Mouse (Mus musculus) heart, postnatal 0 days (tissue): ENCODE data around the gene Rilpl1. TPM values are rescaled to one million over a fixed set of nuclear protein-coding genes. Genes with fewer than 3 reads are reported as not detected.
A peak's percentile ranks its signal among the peaks of the same experiment; 100 is the strongest.

Experiments
- ATAC-seq: fragments of 200-750 bp; cut with Nextera tagmentation; 2 replicates; pipeline ENCODE4 v1.8.0; 2017; ENCODE audit warnings: low read depth, moderate number of reproducible peaks, moderate library complexity; ENCODE audit not compliant: insufficient read depth
- DNase-seq: peaks from one replicate; pipeline ENCODE4 v3.0.0-alpha.2; 2016; ENCODE audit warnings: low spot score
- H3K27ac ChIP-seq: fragments of 300-500 bp; sonication (generic); 2 replicates; pipeline ENCODE4 v1.5.1; 2014; ENCODE audit warnings: low read depth, mild to moderate bottlenecking
- H3K27me3 ChIP-seq: fragments of 300-500 bp; sonication (generic); 2 replicates; pipeline ENCODE4 v1.6.1; 2014; ENCODE audit warnings: low read length, mixed read lengths; ENCODE audit not compliant: control insufficient read depth, insufficient read depth
- H3K36me3 ChIP-seq: fragments of 300-500 bp; sonication (generic); replicated peaks from 2 replicates; pipeline ENCODE4 v1.6.1; 2014; ENCODE audit warnings: low read length, mixed read lengths; ENCODE audit not compliant: control insufficient read depth, insufficient read depth
- H3K4me1 ChIP-seq: fragments of 300-500 bp; sonication (generic); 2 replicates; pipeline ENCODE4 v1.6.1; 2014; ENCODE audit warnings: antibody characterized with exemption; ENCODE audit not compliant: control insufficient read depth, insufficient read depth
- H3K4me2 ChIP-seq: fragments of 300-500 bp; sonication (generic); 2 replicates; pipeline ENCODE4 v1.6.1; 2014; ENCODE audit warnings: low read depth, mild to moderate bottlenecking, low read length, moderate library complexity
- H3K4me3 ChIP-seq: fragments of 300-500 bp; sonication (generic); 2 replicates; pipeline ENCODE4 v1.5.1; 2014; ENCODE audit warnings: low read depth, low read length
- H3K9ac ChIP-seq: fragments of 300-500 bp; sonication (generic); replicated peaks from 2 replicates; pipeline ENCODE4 v1.6.1; 2014; ENCODE audit warnings: low read depth, low read length, mixed read lengths
- H3K9me3 ChIP-seq: fragments of 300-500 bp; sonication (generic); replicated peaks from 2 replicates; pipeline ENCODE4 v1.6.1; 2016; ENCODE audit warnings: low read length; ENCODE audit not compliant: control insufficient read depth
- CTCF ChIP-seq: IDR thresholded peaks from 2 replicates; pipeline ENCODE4 v1.5.1; 2016; ENCODE audit warnings: antibody characterized with exemption, control low read depth, low read depth
- EP300 ChIP-seq: IDR thresholded peaks from 2 replicates; pipeline ENCODE4 v1.6.1; 2016; ENCODE audit warnings: antibody characterized with exemption, low read depth
- WGBS: fragments of 180-500 bp; shearing (Covaris S2); extraction: QIAGEN DNeasy Blood & Tissue Kit; methylation state at CpG from one replicate; pipeline ENCODE4 v1.1.7; 2014; 5-methylcytosine and 5-hydroxymethylcytosine counted together
- polyA plus RNA-seq: library from polyadenylated mRNA; unstranded; fragments of >200 nt; fragmentation: Nextera tagmentation; extraction: Ambion mirVana; gene quantifications from 2 replicates; pipeline ENCODE4 v1.2.1, GENCODE M21; 2015
- total RNA-seq: library from RNA; depleted of rRNA; stranded (reverse); fragments of >200 nt; gene quantifications from 2 replicates; pipeline ENCODE4 v1.2.3, GENCODE M21; 2014; ENCODE audit warnings: low replicate concordance

The Rilpl1 gene
- total and polyA plus RNA-seq, 2 experiments from 2014 or later = 40.5 to 52.1 TPM

DNA sequence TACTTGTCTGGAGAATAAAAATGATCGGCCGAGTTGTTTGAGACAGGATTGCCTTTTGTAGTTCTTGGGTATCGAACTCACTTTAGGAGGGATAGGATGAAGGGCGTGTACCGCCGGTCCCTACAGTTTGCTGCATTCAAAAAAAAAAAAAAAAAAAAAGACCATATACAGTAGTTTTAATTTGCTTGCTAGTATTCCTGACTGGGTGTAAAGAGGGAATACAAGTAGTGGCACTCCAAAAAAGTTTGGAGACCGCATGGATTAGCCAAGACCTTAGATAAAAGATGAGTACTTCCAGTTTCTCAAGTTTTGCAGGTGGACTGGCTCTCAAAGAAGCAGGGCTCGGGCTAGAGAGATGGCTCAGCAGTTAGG, 10.4 kb upstream of the Rilpl1 start:
- Histone ChIP-seq H3K9me3 (no peaks in the 10 kb centered on the region), H3K27me3 (no peaks in the 10 kb centered on the region), H3K36me3 (peaks cover 35% of the 10 kb centered on the region), H3K9ac (peak overlapping the region; percentile 72), H3K4me1 (peaks cover 12% of the 10 kb centered on the region), H3K4me2 (peak overlapping the region; percentile 66), H3K27ac (peak overlapping the region; percentile 93), H3K4me3 (peak overlapping the region; percentile 74)
- DNase-seq (no peak), ATAC-seq (no peak)
- TF ChIP-seq CTCF = no peak
- TF ChIP-seq EP300 = no peak
- 5% methylated on average over 8 of the region's 8 CpGs for WGBS

DNA sequence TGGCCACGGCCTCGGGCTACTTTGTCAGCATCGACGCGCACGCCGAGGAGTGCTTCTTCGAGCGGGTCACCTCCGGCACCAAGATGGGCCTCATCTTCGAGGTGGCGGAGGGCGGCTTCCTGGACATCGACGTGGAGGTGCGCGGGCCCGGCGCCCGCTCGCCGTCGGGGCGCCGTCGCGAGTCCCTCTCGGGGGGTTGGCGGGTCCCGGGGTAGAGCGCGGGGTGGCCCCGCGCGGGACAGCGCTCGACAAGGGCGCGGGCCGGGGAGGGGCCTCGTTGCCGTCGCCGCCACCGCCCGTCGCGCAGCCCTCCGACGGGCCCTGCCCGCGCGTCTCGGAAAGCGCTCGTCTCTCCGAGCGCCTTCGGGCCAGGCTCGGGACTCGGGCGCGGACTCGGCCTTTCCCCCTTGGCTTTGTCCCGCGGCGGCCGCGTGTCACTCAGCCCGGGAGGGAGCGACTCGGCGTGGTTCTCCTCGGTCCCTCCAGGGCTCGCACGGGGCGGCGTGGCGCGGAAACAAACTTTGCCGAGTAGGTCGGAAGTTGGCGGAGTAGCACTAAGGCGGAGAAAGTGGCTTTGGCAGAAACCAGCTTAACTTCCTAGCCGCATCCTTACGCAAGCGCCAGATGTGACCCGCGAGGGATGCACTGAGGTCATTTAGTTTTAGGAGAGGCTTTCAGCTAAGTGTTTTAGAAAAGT, 9.9 kb upstream of the Rilpl1 start:
- peak; percentile 59 for DNase-seq
- peak overlapping the region; percentile 74 for H3K4me3 ChIP-seq
- peak overlapping the region; percentile 93 for H3K27ac ChIP-seq
- H3K9me3 ChIP-seq = no peaks in the 10 kb centered on the region
- under 1% methylated on average over 64 of the region's 89 CpGs for WGBS
- peak overlapping the region; percentile 72 for H3K9ac ChIP-seq
- peak; percentile 79 for ATAC-seq
- no peak for TF ChIP-seq CTCF
- TF ChIP-seq EP300 = no peak
- no peaks in the 10 kb centered on the region for H3K27me3 ChIP-seq
- H3K36me3 ChIP-seq = peaks cover 30% of the 10 kb centered on the region
- H3K4me2 ChIP-seq = peak overlapping the region; percentile 66
- H3K4me1 ChIP-seq = peaks cover 13% of the 10 kb centered on the region

DNA sequence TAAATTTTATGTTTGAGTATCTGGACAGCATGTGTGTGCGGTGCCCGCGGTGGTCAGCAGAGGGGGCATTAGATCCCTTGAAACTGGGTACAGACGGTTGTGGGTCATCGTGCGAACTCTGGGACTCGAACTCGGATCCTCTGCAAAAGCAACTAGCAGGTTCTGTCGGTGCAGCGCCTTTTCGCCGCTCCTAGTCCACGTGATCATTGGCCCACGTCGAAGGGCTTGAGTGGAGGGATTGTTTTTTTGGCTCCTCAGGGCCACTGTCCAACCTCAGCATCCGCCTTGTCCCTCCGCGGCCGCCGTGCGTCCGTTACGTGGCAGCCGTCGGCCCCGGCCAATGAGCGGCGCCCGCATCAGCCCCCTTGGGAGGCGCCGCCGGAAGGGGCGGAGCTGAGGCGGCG, 9.2 kb upstream of the Rilpl1 start, which contains the start of gene Tmed2:
Tmed2 (plus strand) TSS at position 313 of the 404 bp plus-strand sequence.
- H3K4me3 ChIP-seq = peak within 1 kb of the TSS; percentile 74
- peak; percentile 96 for DNase-seq

DNA sequence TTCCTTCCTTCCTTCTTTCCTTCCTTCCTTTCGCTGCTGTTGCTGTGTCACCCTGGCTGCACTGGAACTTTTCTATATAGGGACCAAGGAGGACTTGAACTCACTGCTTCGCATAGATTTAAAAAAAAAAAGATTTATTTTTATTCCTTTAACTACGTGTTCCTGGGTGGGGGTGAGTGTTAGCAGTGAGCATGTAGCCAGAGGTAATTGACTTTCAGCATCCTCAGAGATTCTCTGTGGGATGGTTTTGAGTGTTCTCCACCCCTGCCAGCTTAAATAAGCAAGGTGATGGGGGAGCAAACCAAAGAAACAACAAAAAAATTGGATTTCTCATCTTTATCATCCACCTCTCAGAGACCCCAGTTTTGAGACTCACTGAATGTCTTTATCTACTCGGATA, 8.7 kb upstream of the Rilpl1 start:
- Histone ChIP-seq H3K9ac (no peak overlapping the region), H3K4me1 (peaks cover 13% of the 10 kb centered on the region), H3K27ac (peak overlapping the region; percentile 66; the same call in 1 of the 2 replicates), H3K27me3 (no peaks in the 10 kb centered on the region), H3K4me2 (peak overlapping the region; percentile 48), H3K36me3 (peaks cover 18% of the 10 kb centered on the region), H3K9me3 (no peaks in the 10 kb centered on the region), H3K4me3 (peak overlapping the region; percentile 74)
- 62% methylated on average over 4 of the region's 4 CpGs for WGBS
- ATAC-seq (no peak), DNase-seq (no peak)
- TF ChIP-seq EP300 (no peak), CTCF (no peak)

More for the DNA sequence above, 9.2 kb upstream of the Rilpl1 start, which contains the start of gene Tmed2:
- peak within 1 kb of the TSS; percentile 93 for H3K27ac ChIP-seq
- H3K27me3 ChIP-seq = no peaks in the 10 kb centered on the region
- H3K4me1 ChIP-seq = peaks cover 13% of the 10 kb centered on the region
- ATAC-seq = peak; percentile 95
- peak within 1 kb of the TSS; percentile 72 for H3K9ac ChIP-seq
- TF ChIP-seq EP300 = peak; percentile 63; the same call in 1 of the 2 replicates
- peak; percentile 32; the same call in 1 of the 2 replicates for TF ChIP-seq CTCF
- peaks cover 23% of the 10 kb centered on the region for H3K36me3 ChIP-seq
- peak within 1 kb of the TSS; percentile 66 for H3K4me2 ChIP-seq
- no peaks in the 10 kb centered on the region for H3K9me3 ChIP-seq
- under 1% methylated on average over 35 of the region's 35 CpGs for WGBS

DNA sequence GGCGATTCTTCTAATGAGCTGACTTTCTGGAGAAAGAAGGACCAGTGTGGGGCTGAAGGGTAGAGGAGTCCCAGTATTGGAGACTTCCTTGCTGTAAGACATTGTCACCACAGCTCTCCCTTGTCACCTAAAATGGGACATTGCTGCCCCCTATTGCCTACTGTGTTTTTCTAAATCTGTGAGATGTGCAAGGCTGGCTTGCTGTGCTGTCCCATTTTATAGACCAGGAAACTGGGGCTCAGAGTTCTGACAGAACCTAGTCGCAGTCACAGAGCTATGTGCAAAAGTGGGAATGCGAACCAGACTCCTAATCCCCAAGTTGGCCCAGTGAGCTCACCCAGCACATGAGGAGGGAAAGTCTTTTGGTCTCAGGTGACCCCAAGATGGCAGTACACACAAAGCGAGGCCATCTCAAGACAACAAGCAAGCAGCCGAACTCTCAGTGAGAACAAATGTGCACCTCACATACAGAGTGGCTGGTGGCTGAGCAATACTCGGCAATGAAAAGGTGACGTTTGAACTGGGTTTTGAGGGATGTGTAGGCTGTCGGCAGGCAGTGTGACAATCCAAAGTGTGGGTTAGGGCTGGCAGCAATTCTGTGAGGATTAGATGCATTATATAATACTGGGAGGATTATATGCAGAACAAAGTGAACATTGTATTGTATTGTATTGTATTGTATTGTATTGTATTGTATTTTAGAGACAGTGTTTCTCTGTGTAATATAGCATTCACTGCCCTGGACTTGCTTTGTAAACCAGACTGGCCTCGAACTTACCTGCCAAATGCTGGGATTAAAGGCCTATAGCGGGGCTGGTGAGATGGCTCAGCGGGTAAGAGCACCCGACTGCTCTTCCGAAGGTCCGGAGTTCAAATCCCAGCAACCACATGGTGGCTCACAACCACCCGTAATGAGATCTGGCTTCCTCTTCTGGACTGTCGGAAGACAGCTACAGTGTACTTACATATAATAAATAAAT, 7.9 kb upstream of the Rilpl1 start:
- Histone ChIP-seq H3K9me3 (no peaks in the 10 kb centered on the region), H3K4me3 (no peak overlapping the region), H3K4me1 (peaks cover 13% of the 10 kb centered on the region), H3K36me3 (peaks cover 10% of the 10 kb centered on the region), H3K27ac (no peak overlapping the region), H3K4me2 (no peak overlapping the region), H3K27me3 (no peaks in the 10 kb centered on the region), H3K9ac (no peak overlapping the region)
- WGBS = 75% methylated on average over 14 of the region's 16 CpGs
- DNase-seq (peak; percentile 47), ATAC-seq (no peak)
- TF ChIP-seq CTCF (peak; percentile 71), EP300 (no peak)
